Mouse (Mus musculus) c-Kit-negative CD71-positive TER-119-positive erythroid progenitor cells, embryonic 14.5 days (primary cell): ENCODE results near the gene Dchs2.
"Not testable (repeated sequence)": the region's sequence is repeated elsewhere in the genome, so short reads cannot be mapped to it uniquely, and the experiment has no call there.

Experiments
- DNase-seq: peaks from one replicate; pipeline ENCODE4 v3.0.0-alpha.2; 2013; ENCODE audit warnings: low read depth, low spot score

Dchs2 gene

DNA sequence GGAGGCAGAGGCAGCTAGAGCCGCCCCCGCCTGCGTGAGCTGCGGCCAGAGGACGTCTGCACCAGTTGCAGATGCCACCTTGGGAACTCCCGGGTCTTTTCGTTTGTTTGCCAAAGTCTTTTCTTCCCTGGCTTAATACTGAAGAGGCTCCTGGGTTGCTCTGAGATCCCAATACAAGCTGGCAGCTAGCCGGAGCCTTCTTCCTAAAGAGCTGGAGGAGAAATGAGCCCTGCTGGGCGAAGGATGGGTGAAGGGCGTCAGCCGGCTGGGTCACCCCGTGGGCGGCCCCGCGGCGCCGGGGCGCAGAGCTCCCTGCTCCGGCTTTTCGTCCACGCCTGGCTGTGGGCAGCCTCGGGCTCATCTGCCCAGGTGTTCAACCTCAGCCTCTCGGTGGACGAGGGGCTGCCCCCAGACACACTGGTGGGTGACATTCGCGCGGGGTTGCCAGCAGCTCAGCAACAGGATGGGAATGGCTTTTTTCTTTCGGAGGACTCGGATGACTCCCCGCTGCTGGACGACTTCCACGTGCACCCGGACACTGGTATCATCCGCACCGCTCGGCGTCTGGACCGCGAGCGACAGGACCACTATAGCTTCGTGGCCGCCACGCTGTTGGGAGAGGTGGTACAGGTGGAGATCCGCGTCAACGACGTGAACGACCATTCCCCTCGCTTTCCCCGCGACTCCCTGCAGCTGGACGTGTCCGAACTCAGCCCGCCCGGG, at the start of gene Dchs2:
TSS of gene Dchs2 (plus strand) at position 223 of the 723 bp plus-strand sequence.
- no peak for DNase-seq

DNA sequence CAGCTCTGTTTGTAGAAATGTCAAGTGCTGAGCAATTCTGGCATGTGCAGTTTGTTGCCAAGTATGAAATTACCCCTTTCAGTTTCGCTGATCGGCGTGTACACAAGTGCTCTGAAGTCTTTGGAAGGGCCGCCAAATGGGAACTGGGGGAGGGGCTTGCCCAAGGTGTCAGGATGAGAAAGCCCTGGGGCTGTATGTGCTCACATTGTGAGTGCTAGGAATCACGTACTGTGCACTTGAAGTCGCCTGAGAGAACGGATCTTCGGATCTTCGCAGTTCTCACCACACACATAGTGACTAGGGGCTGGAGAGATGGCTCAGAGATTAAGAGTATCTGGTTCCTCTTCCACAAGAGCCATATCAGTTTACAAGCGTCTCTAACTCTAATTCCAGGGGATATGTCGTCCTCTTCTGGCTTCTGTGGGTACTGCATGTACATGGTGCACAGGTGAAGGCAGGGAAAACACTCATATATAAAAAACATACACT, 47.1 kb upstream of the Dchs2 start:
- no peak for DNase-seq

DNA sequence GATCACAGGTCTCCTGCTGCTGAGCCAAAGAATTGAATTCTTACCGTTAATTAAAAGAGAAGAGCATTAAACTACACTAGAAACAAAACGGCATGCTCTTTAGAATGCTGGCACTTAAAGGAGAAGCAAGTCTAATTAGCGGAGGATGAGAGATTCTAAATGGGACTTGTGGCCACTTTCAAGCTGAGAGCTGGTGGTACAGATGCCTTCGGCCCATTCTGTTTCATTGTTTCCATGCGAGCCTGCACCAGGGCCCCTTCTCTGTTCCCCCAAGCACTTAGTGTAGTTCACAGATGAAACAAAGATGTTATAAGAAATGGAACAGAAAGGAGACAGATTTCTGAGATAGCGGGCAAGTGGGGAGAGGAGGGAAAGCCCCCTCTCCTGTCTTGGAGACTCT, 30.2 kb upstream of the Dchs2 start:
- DNase-seq: no peak

DNA sequence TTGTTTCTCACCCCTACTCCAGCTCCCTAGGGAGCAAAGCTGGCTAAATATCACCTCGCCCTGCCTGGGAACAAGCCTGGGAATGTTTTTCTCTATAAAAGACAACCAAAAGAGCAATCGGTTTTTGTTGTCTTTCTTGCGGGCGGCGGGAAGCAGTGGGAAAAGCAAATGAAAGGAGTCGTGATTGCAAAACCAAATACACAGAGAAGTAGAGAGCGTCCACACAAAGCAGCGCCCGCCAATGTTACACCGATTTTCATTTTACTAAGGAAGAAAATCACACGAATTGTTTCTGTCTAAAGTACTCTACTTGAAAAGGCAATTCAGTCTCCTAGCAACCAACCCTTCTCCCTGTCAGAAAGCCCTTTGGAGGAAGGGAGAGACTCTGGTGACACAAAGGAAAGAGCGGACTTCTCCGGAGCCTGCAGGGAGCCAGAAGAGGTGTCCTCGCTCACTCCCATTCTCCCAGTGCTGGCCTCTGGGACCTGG, 29.2 kb upstream of the Dchs2 start:
- DNase-seq: no peak

DNA sequence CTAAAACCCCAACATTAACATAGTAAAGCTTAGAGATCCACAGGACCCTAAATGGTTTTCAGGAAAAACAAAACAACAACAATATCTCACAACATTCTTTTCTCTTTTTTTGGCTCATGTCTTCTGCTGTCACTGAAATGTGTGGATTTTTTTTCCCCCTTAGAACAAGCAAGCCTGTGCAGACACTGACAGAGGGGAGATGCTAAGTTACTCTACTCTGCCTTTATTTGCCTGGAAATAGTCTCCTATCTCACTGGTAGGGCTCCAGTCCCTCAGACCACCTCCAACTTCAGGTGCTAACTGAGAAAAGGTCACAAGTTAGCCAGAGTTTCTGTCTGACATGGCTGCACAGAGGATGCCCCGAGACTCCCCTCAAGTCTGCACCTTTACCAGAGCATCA, 28.6 kb upstream of the Dchs2 start:
- no peak for DNase-seq

DNA sequence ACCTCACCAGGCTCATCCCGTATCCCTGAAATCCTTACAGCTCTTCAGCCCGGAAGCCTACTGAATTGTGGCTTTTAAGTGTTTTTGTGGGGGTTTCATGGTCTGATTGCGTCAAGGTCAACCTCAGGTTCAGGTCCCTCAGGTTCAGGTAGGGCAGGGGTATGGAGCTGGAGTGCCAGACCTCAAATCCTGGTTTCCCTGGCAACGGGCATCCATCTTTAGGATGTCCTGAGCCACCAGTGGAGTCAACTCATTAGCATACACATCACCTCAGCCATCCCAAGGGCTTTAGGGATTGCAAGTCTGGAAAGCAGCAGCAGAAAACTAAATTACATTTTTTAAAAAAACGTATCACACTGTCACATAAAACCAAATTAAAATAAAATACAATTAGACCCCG, 28.1 kb upstream of the Dchs2 start:
- DNase-seq: no peak

DNA sequence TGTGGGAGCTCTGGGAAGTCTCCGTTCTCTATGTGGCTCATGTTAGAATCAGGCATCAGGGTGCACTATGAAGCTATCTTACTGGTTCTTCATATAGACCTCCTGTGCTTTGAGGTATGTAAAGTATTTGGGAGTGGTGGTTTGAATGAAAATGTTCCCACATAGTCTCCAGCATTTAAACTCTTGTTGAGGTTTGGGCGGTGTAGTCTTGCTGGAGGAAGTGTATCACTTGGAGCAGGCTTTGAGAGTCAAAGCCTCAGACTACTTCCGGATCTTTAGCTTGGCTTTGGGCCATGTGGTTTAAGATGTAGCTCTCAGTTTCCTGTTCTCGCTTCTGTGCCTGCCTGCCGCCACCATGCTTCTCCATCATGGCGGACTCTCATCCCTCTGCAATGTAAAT, 25.5 kb upstream of the Dchs2 start:
- no peak for DNase-seq

DNA sequence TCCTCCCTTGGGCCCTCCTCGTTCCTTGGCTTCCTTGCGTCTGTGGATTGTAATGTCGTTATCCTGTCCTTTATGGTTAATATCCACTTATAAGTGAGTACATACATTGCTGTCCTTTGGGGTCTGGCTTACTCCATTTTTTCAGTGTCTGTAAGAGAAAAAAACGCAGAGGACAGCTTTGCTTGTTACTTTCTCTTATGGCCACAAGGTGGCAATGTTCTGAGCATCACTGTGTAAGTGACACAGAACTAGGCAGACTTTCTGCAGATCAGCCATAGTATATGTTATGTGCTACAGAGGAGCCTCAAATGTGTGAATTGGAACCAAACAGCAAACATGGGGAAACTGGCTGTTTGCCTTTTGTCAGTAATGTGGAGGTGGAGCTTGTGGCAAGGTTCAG, 17.6 kb upstream of the Dchs2 start:
- no peak for DNase-seq

DNA sequence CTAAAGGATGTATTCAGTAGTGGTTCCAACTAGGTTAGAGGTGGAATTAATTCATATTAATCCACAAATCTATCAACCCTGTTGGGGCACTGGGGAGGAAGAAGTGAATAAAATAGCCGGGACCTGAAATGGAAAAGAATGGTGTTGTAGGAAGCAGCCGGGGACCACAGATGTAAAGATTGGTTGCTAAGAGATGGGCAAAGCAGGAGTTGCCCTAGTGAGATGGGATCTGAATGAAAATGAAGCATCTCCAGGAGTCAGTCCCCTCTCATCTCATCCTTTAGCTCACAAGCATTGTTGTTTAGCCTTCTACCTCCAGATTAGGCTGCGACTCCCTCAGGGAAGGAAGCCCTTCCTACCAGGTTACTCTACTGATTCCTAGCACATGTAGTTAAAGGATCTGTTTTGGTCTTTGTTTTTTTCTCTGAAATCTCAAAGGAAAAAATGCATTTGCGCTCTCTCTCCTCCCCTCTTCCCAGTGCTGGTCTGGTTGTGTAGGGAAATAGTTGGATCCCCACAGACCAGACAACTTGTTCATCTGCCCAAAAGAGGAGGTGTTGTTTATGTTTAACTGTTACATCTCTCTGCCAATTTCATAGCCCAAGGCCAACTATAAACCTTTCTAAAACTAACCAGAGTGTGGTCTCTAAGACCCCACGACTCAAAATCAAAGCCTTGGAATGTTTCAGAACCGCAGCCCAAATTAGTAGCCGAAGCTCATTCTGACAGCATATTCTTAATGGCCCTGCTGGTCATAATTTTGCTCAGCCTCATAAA, 16.1 kb upstream of the Dchs2 start:
- no peak for DNase-seq

DNA sequence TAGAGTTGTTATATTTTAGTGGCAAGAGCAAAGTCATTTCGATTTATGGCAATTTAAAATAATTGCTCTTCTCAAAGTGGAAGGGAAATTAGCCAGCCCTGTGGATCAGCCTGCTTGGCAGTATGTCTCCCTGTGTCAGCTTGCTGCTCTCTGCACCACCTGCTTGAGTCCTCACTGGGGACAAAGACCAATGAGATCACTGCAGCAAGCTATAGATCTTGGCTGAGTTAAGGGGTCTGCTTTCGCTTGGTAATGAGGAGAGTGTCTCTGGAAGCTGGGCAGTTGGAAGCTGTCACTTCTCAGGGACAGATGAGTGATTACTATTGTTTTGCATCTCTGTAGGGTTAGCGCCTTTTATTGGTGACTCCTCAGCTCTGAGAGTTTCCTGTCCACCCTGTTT, 14.9 kb upstream of the Dchs2 start:
- DNase-seq: no peak

DNA sequence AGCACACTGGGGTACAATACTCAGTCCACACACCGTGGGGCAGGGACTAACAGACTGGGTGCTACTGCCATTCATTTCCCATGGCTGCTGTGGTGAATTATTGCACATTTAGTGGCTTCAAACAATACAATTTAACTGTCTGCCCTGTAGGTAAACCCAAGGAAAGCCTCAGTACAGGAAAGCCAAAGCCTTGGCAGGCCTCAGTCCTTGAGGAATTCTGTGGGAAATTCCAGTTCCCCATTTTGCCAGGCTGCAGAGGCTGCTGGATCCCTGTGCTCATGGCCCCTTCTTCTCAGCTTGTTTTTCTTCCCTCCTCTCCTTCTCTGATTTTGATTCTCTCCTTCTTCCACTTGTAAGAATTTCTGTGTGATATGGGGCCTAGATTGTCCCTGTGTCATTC, 12.8 kb upstream of the Dchs2 start:
- no peak for DNase-seq

DNA sequence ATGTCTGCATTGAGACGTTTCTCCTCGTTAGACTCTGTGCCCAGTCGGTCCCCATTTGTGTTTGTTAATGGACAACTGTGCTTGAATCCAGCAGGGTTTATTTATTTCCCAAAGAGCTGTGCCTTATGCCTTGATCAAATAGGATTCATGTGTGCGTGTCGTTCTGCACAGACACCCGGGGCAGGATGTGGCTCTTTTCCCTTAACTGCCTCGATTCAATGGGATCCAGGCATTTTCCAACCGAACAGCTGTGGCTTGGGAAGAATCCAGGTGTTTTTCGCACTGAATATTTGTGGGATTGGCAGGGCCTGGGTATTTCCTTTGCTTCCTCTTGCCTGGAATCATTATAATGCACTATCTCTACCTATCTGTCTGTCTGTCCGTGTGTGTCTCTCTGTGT, 10.2 kb upstream of the Dchs2 start:
- DNase-seq: no peak

DNA sequence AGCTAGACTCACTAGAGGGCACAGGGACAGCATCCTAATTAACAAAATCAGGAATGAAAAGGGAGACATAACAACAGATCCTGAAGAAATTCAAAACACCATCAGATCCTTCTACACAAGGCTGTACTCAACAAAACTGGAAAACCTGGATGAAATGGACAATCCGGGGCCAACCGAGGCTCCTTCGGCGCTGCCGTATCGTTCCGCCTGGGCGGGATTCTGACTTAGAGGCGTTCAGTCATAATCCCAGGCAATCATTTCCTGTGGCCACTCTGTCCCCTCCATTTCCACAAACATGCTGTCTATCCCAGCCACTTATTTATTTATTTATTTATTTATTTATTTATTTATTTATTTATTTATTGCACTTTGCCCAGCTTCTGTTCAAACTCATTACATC, 3.8 kb upstream of the Dchs2 start:
- DNase-seq: not testable (repeated sequence)

DNA sequence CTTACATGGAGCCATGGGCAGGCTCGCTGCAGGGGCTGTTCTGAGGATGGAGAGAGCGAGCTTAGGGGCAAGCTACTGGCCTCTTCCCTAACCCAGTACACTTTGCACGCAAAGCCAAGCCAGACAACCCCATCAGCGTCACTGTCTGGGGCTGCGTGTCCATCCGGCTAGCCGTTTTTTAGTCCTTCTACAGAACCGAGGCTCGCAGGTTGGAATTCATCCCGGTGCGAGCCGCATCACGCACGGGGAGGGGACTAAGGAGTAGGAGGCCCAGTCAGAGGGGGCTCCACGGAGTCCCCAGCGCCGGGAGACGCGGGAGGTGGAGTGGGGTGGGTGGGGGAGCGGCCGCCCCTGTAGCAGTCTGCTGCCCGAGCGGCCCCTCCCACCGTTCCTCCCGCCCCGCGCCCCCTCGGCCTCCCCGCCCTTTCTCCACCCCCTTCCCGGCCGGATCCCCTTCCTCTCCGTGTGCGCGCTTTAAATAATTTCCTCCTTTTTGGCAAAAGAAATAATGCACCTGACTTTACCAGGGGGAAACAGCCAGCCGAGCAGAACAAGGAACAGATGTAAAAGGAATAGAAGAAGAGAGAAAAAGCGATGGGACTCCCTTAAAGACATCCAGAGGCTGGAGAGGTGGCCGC, 541 bp upstream of the Dchs2 start:
- no peak for DNase-seq

DNA sequence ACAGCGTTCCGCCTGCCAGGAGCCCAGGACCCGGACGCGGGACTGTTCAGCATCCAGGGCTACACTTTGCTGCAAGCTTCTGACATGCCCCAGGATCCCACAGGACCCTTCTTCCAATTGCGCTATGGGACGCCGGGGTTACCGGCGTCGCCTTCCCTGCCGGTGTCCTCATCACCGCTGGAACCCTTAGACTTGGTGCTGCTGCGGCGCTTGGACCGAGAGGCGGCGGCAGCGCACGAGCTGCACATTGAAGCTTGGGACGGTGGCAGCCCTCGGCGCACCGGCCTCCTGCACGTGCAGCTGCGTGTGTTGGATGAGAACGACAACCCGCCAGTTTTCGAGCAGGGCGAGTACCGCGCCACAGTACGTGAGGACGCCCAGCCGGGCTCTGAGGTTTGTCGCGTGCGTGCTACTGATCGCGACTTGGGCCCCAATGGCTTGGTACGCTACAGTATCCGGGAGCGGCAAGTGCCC, 738 bp downstream of the Dchs2 start:
- DNase-seq: no peak

DNA sequence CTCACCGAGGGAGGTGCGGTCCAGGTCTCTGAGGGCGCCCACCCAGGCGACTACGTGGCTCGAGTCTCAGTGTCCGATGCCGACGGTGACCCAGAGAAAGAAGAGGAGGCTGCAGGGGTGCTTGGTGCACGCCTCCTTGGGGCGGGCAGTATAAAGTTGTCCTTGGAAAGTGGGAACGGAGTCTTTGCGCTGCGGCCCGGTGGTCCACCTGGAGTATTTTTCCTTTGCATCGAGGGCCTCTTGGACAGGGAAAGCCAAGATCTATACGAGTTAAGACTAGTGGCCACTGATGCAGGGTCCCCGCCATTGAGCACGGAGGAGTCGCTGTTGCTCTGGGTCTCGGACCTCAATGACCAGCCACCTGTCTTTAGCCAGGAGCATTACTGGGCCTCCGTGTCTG, 1.4 kb downstream of the Dchs2 start:
- no peak for DNase-seq

DNA sequence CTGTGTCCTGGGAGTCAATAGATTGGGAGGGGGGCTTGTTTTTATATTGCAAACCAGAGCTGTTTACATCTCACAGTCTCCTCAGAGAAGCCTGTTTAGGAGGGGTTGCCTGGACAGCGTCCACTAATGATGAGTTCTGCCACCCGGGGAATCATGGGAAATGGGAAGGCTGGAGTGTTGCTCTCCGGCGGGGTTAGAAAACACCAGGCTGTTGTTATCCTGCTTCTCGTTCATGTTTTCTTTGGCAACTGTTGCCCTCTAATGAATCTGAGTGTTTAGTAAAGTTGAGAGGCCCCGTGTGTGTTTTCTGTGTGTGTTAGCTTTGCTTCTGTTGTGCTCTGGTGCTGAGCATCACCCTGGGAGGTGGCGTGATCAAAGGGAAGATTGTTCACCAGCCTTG, 8.7 kb downstream of the Dchs2 start:
- DNase-seq: no peak

DNA sequence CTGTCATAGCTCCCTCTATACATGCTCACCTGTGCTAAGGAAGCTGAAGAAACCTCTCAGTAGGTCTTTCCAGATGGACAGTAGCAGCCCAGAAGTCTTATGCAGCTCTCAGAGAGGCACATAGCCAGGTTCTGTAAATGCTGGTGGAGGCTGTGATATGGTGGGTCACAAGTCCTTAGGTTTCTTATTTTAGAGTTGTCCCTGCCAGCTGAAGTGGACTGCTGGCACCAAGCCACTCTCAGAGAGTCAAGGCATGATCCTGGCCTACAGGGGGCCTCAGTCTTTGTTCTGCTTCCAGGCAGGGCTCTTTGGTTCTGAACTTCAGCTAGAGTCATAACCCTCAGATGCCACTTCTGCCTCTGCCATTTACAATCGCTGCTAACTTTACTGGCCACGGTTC, 11.1 kb downstream of the Dchs2 start:
- DNase-seq: no peak

DNA sequence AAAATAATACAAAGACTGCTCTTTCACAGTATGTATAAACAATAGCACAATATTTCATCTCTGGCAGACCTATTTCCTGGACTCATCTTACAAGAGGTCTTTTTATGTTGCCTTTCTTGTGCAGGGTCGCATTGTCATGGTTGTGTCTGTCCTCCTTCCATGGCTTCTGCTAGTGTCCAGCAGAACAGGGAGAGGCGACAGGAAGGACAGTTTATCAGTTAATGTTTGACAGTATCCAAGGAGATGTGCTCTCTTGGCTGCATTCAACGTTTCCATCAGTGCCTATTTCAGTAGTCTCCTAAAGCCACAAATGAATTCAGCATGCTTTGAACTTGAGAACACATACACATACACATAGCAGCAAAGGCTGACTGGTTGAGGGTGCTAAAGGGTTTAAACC, 17.9 kb downstream of the Dchs2 start:
- DNase-seq: no peak

DNA sequence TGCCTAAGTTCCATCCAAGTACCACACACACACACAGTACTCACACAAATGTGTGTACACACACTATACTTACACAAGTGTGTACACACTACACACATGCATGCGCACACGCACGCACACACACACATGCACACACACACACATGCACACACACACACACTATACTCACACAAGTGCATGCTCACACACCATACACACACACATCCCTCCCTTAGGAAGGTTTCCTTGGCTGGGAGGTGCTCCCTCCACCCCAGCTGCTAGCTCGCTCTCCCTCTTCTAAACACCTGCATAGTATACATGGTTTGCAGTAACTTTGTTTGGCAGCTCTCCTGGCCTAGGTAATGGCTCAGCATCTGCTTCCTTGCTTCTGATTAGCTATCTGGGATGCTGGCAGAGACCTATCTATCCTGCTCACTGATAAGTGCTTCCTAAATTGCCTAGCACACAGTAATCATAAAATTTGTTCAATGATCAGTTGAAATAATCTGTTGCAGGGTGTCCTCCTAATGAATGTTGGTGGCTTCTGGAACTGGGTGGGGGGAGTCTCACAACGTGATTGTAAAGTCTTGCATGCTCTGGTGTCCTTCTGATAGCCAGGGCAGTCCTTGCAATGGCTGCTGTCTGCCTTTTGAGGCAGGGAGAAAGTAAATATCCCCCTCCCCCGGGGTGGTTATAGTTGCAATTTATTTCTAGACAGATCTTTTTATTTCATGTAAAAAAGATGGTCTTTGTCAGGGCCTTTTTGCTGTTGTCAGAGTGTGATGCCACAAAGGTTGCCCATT, 19.7 kb downstream of the Dchs2 start:
- DNase-seq: no peak

DNA sequence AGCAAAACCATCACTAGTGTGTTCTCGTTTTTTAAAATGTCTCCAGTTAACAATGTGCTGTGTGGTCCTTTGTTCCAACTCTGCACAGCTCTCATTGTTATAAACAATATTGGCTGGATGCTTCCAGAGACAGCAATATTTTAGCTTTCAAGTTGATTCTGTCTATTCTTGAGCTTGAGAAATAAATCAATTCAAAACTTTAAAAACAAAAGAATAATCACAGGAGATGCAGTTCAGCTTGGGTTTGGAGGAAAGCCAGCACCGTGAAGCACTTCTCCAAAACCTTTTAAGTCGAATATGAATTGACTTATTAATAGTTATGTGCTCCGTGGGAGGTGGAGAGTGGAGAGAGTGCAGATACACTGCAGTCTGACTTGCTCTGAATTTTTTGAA, 20.3 kb downstream of the Dchs2 start:
- DNase-seq: no peak

DNA sequence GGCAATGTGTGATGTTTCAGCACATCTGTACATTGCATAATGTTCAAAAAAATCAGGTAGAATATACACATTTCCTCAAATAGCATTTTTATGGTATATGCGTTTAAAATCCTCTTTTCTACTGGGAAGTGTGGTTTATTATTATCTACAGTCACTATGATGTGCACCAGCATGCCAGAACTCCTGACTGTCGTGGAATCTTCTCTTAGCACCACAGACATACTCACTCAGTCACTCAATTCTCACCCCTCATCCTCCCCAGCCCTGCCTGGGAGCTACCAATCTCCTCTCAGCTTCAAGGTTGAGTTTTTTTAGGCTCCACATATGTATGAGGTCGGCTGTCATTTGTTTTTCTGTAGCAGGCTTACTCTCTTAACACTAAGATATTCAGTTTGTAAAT, 20.8 kb downstream of the Dchs2 start:
- DNase-seq: no peak
